Mouse (Mus musculus): ENCODE results near the gene Fbxl12. TPM values are rescaled to one million over a fixed set of nuclear protein-coding genes. Genes with fewer than 3 reads are reported as not detected.
"Not testable (repeated sequence)": the region's sequence is repeated elsewhere in the genome, so short reads cannot be mapped to it uniquely, and the experiment has no call there.

Gene Fbxl12
- polyA plus RNA-seq, 1 experiment from 2014 or later = 14.7 TPM

GRCm38 (mm10) chr9:20642101-20642895 lies 2.3 kb downstream of the Fbxl12 start, which contains the start of gene Ubl5:
Gene Ubl5 (plus strand): TSS chr9:20642878.
- peak within 1 kb of the TSS; percentile 84 for H3K4me3 ChIP-seq (ENCODE audit: low read depth, low read length)
- peak within 1 kb of the TSS; percentile 89 for H3K27ac ChIP-seq (ENCODE audit: low read length)
- H3K4me1 ChIP-seq (ENCODE audit: control insufficient read depth, insufficient read depth, low read length) = peaks cover 32% of the 10 kb centered on the region
- no peaks in the 10 kb centered on the region for H3K9me3 ChIP-seq (replicated peaks; ENCODE audit: control insufficient read depth, low read length, poor library complexity, severe bottlenecking)
- peak within 1 kb of the TSS; percentile 89 for H3K9ac ChIP-seq (ENCODE audit: low read depth, low read length)
- under 1% methylated on average over 51 of the region's 51 CpGs for WGBS
- H3K27me3 ChIP-seq (ENCODE audit: control insufficient read depth, insufficient read depth, low read depth, low read length) = no peaks in the 10 kb centered on the region
- peak within 1 kb of the TSS; percentile 99 for H3K4me2 ChIP-seq (ENCODE audit: low read length)
- H3K36me3 ChIP-seq (ENCODE audit: control insufficient read depth, insufficient read depth, low read length) = peaks cover 10% of the 10 kb centered on the region
- peak; percentile 92 for ATAC-seq

GRCm38 (mm10) chr9:20641501-20641900 lies 3.1 kb downstream of the Fbxl12 start:
- H3K9ac ChIP-seq (ENCODE audit: low read depth, low read length) = peak overlapping the region; percentile 89
- H3K36me3 ChIP-seq (ENCODE audit: control insufficient read depth, insufficient read depth, low read length) = peaks cover 11% of the 10 kb centered on the region
- H3K4me1 ChIP-seq (ENCODE audit: control insufficient read depth, insufficient read depth, low read length) = peaks cover 29% of the 10 kb centered on the region
- no peaks in the 10 kb centered on the region for H3K27me3 ChIP-seq (ENCODE audit: control insufficient read depth, insufficient read depth, low read depth, low read length)
- no peak overlapping the region for H3K27ac ChIP-seq (ENCODE audit: low read length)
- no peak for ATAC-seq
- peak overlapping the region; percentile 99 for H3K4me2 ChIP-seq (ENCODE audit: low read length)
- peak overlapping the region; percentile 84 for H3K4me3 ChIP-seq (ENCODE audit: low read depth, low read length)
- WGBS = 31% methylated on average over 6 of the region's 6 CpGs
- H3K9me3 ChIP-seq (replicated peaks; ENCODE audit: control insufficient read depth, low read length, poor library complexity, severe bottlenecking) = no peaks in the 10 kb centered on the region

GRCm38 (mm10) chr9:20639486-20639885 lies 5.1 kb downstream of the Fbxl12 start:
- Histone ChIP-seq H3K27ac (ENCODE audit: low read length) (no peak overlapping the region), H3K4me2 (ENCODE audit: low read length) (no peak overlapping the region), H3K27me3 (ENCODE audit: control insufficient read depth, insufficient read depth, low read depth, low read length) (no peaks in the 10 kb centered on the region), H3K4me1 (ENCODE audit: control insufficient read depth, insufficient read depth, low read length) (peaks cover 23% of the 10 kb centered on the region), H3K9me3 (replicated peaks; ENCODE audit: control insufficient read depth, low read length, poor library complexity, severe bottlenecking) (no peaks in the 10 kb centered on the region), H3K4me3 (ENCODE audit: low read depth, low read length) (no peak overlapping the region), H3K9ac (ENCODE audit: low read depth, low read length) (no peak overlapping the region), H3K36me3 (ENCODE audit: control insufficient read depth, insufficient read depth, low read length) (peaks cover 11% of the 10 kb centered on the region)
- no peak for ATAC-seq
- 91% methylated on average over 4 of the region's 4 CpGs for WGBS

- Histone ChIP-seq H3K9me3 (replicated peaks; ENCODE audit: control insufficient read depth, low read length, poor library complexity, severe bottlenecking) (no peaks in the 10 kb centered on the region), H3K4me3 (ENCODE audit: low read depth, low read length) (no peak overlapping the region), H3K9ac (ENCODE audit: low read depth, low read length) (no peak overlapping the region), H3K36me3 (ENCODE audit: control insufficient read depth, insufficient read depth, low read length) (peaks cover 11% of the 10 kb centered on the region), H3K27me3 (ENCODE audit: control insufficient read depth, insufficient read depth, low read depth, low read length) (no peaks in the 10 kb centered on the region), H3K27ac (ENCODE audit: low read length) (no peak overlapping the region), H3K4me1 (ENCODE audit: control insufficient read depth, insufficient read depth, low read length) (peaks cover 20% of the 10 kb centered on the region), H3K4me2 (ENCODE audit: low read length) (no peak overlapping the region)
- WGBS = 94% methylated on average over 19 of the region's 19 CpGs
- no peak for ATAC-seq
Measured at GRCm38 (mm10) chr9:20638552-20638951, 6.0 kb downstream of the Fbxl12 start.

GRCm38 (mm10) chr9:20636790-20637189 lies 7.8 kb downstream of the Fbxl12 start:
- no peaks in the 10 kb centered on the region for H3K9me3 ChIP-seq (replicated peaks; ENCODE audit: control insufficient read depth, low read length, poor library complexity, severe bottlenecking)
- H3K4me2 ChIP-seq (ENCODE audit: low read length) = no peak overlapping the region
- 85% methylated on average over 2 of the region's 2 CpGs for WGBS
- H3K27me3 ChIP-seq (ENCODE audit: control insufficient read depth, insufficient read depth, low read depth, low read length) = no peaks in the 10 kb centered on the region
- no peak overlapping the region for H3K4me3 ChIP-seq (ENCODE audit: low read depth, low read length)
- H3K27ac ChIP-seq (ENCODE audit: low read length) = no peak overlapping the region
- ATAC-seq = no peak
- peaks cover 11% of the 10 kb centered on the region for H3K36me3 ChIP-seq (ENCODE audit: control insufficient read depth, insufficient read depth, low read length)
- H3K4me1 ChIP-seq (ENCODE audit: control insufficient read depth, insufficient read depth, low read length) = peaks cover 15% of the 10 kb centered on the region
- no peak overlapping the region for H3K9ac ChIP-seq (ENCODE audit: low read depth, low read length)

- Histone ChIP-seq H3K9ac (ENCODE audit: low read depth, low read length) (no peak overlapping the region), H3K27ac (ENCODE audit: low read length) (no peak overlapping the region), H3K4me3 (ENCODE audit: low read depth, low read length) (no peak overlapping the region), H3K36me3 (ENCODE audit: control insufficient read depth, insufficient read depth, low read length) (peaks cover 11% of the 10 kb centered on the region), H3K9me3 (replicated peaks; ENCODE audit: control insufficient read depth, low read length, poor library complexity, severe bottlenecking) (no peaks in the 10 kb centered on the region), H3K27me3 (ENCODE audit: control insufficient read depth, insufficient read depth, low read depth, low read length) (no peaks in the 10 kb centered on the region), H3K4me2 (ENCODE audit: low read length) (no peak overlapping the region), H3K4me1 (ENCODE audit: control insufficient read depth, insufficient read depth, low read length) (peaks cover 11% of the 10 kb centered on the region)
- WGBS = 81% methylated on average over 3 of the region's 3 CpGs
- no peak for ATAC-seq
Measured at GRCm38 (mm10) chr9:20636256-20636655, 8.3 kb downstream of the Fbxl12 start.

GRCm38 (mm10) chr9:20635676-20636075 lies 8.9 kb downstream of the Fbxl12 start:
- not testable (repeated sequence) for H3K9ac ChIP-seq (ENCODE audit: low read depth, low read length); H3K4me2 ChIP-seq (ENCODE audit: low read length); H3K27ac ChIP-seq (ENCODE audit: low read length); H3K27me3 ChIP-seq (ENCODE audit: control insufficient read depth, insufficient read depth, low read depth, low read length); ATAC-seq; H3K4me3 ChIP-seq (ENCODE audit: low read depth, low read length); H3K4me1 ChIP-seq (ENCODE audit: control insufficient read depth, insufficient read depth, low read length); H3K9me3 ChIP-seq (replicated peaks; ENCODE audit: control insufficient read depth, low read length, poor library complexity, severe bottlenecking)
- WGBS = 93% methylated on average over 8 of the region's 8 CpGs
- H3K36me3 ChIP-seq (ENCODE audit: control insufficient read depth, insufficient read depth, low read length) = peaks cover 11% of the 10 kb centered on the region

GRCm38 (mm10) chr9:20631332-20631731 lies 13.2 kb downstream of the Fbxl12 start:
- H3K27ac ChIP-seq (ENCODE audit: low read length) = no peak overlapping the region
- 96% methylated on average over 2 of the region's 2 CpGs for WGBS
- ATAC-seq = no peak
- no peaks in the 10 kb centered on the region for H3K4me1 ChIP-seq (ENCODE audit: control insufficient read depth, insufficient read depth, low read length)
- no peak overlapping the region for H3K4me2 ChIP-seq (ENCODE audit: low read length)
- H3K27me3 ChIP-seq (ENCODE audit: control insufficient read depth, insufficient read depth, low read depth, low read length) = no peaks in the 10 kb centered on the region
- H3K4me3 ChIP-seq (ENCODE audit: low read depth, low read length) = no peak overlapping the region
- H3K9me3 ChIP-seq (replicated peaks; ENCODE audit: control insufficient read depth, low read length, poor library complexity, severe bottlenecking) = no peaks in the 10 kb centered on the region
- H3K9ac ChIP-seq (ENCODE audit: low read depth, low read length) = no peak overlapping the region
- H3K36me3 ChIP-seq (ENCODE audit: control insufficient read depth, insufficient read depth, low read length) = peaks cover 3% of the 10 kb centered on the region; the same call in 1 of the 2 replicates

- Histone ChIP-seq H3K36me3 (ENCODE audit: control insufficient read depth, insufficient read depth, low read length) (no peaks in the 10 kb centered on the region; the same call in 1 of the 2 replicates), H3K4me1 (ENCODE audit: control insufficient read depth, insufficient read depth, low read length) (no peaks in the 10 kb centered on the region), H3K27me3 (ENCODE audit: control insufficient read depth, insufficient read depth, low read depth, low read length) (no peaks in the 10 kb centered on the region), H3K4me3 (ENCODE audit: low read depth, low read length) (no peak overlapping the region), H3K9me3 (replicated peaks; ENCODE audit: control insufficient read depth, low read length, poor library complexity, severe bottlenecking) (no peaks in the 10 kb centered on the region), H3K27ac (ENCODE audit: low read length) (no peak overlapping the region), H3K9ac (ENCODE audit: low read depth, low read length) (no peak overlapping the region), H3K4me2 (ENCODE audit: low read length) (no peak overlapping the region)
- WGBS = 92% methylated on average over 2 of the region's 2 CpGs
- no peak for ATAC-seq
Measured at GRCm38 (mm10) chr9:20616685-20617084, 27.9 kb downstream of the Fbxl12 start.

Data from midbrain, embryonic 16.5 days (tissue).